Mouse (Mus musculus) c-Kit-positive CD71-negative TER-119-negative erythroid progenitor cells, embryonic 14.5 days (primary cell): ENCODE data around the gene Col11a2.
A peak's percentile ranks its signal among the peaks of the same experiment; 100 is the strongest.
"Not testable (repeated sequence)": the region's sequence is repeated elsewhere in the genome, so short reads cannot be mapped to it uniquely, and the experiment has no call there.

Source experiments
- DNase-seq: peaks from one replicate; pipeline ENCODE4 v3.0.0-alpha.2; 2013; ENCODE audit warnings: low read depth

Col11a2 gene

DNA sequence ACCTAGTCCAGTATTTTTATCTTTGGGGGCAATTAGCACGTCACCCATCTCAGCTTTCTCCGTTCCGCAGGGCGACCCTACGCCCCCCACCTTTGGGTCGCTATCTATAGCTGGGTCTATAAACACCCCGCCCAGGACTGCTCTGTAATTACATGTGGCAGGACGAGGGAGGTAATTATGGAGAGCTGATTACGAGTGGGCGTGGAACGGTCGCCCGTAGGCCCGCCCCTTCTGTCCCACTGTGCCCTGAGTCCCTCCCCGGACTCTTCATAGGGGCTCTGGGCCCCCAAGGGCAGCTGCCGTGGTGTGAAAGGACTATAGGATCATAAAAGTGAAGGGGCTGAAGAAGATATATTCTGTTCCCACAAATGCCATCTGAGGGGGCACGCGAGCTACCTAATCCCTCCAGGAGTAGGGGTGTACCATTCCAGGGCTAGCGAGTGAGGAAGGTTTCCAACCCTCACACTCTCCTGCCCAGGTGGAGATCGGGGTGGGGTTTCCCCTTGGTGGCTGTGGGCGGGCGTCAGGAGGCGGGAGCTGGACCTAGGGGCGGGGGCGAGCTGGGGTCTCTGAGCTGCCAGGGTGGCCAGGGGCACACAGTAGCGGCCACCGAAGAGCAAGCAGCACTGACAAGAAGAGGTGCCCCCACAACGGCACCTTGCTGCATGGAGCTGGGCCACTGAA, at the start of gene Col11a2:
Gene Col11a2, plus strand, starts transcription at position 560 of the 684 bp plus-strand sequence.
- DNase-seq = no peak

DNA sequence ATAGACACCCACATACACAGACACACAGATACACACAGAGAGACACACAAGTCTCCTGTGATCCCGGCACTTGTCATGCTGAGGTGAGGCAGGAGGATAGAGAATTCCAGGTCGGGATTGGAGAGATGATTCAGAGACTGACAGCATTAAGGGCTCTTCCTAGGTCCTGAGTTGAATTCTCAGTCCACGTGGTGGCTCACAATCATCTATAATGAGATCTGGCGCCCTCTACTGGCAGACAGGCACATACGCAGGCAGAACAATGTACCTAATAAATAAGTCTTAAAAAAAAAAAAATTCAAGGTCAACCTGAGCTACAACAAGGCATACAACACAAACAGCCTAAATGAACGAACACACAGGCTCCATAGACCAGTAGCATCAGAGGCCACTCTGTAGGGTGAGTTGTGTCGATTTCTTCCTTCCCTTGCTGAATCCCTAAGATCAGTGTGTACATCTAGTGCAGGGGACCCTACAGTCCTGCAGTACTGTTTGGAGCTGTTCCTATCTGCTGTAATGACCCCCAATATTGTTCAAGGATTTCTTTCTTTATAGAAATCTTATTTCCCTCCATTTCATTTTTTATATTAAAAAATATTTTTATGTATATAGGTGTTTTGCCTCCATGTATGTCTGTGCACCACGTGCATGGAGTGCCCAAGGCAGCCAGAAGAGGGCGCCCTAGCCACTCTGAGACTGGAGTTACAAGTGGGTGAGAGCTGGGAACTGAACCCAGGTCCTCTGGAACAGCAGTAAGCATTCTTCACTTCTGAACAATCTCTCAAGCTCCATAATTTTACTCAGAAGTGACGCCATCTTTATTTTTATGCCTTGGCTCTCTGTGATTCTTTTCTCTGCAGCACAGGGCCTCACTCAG, 47.2 kb upstream of the Col11a2 start:
- peak; percentile 69 for DNase-seq

- DNase-seq = no peak
Observed at GRCm38 (mm10) chr17:33994959-33995358, 44.3 kb upstream of the Col11a2 start.

DNA sequence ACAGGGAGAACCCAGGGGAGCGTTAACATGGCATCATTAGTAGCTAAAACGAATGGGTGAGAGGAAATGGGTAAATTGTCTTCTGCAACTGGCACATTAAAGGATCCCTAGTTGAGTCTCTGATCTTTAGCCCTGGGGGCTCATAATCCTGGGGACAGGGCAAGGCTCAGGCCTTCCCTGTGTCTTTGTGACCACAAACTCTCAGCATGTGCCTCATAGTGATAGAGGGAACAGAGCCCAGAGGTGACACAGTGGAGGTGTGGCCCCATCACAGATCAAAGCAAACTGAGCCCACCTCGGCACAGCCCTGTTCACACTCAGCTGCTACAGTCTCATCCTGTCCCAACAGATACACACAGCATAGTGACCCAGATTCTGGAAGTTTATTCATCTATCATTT, 43.6 kb upstream of the Col11a2 start:
- no peak for DNase-seq

GRCm38 (mm10) chr17:33997025-33997424, 42.2 kb upstream of the Col11a2 start:
- DNase-seq = not testable (repeated sequence)

DNA sequence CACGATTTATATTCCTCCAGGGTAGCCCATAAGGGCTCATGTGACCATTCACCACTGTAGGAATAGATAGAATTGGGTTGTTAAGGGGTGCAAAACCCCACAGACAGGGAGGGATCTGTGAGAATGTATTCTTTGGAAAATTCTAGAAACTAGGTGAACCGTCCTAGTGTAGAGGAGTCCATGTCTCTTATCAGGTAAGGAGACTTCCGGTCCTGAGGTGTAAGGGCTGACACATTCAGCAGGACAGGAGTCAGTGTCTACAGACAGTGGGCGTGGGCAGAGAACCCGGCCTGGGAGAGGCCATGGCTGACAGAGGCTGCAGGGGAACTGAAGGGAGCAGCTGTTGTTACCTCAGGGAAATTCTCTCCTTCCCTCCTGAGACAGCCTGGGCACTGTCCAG, 40.5 kb upstream of the Col11a2 start:
- DNase-seq = not testable (repeated sequence)

DNA sequence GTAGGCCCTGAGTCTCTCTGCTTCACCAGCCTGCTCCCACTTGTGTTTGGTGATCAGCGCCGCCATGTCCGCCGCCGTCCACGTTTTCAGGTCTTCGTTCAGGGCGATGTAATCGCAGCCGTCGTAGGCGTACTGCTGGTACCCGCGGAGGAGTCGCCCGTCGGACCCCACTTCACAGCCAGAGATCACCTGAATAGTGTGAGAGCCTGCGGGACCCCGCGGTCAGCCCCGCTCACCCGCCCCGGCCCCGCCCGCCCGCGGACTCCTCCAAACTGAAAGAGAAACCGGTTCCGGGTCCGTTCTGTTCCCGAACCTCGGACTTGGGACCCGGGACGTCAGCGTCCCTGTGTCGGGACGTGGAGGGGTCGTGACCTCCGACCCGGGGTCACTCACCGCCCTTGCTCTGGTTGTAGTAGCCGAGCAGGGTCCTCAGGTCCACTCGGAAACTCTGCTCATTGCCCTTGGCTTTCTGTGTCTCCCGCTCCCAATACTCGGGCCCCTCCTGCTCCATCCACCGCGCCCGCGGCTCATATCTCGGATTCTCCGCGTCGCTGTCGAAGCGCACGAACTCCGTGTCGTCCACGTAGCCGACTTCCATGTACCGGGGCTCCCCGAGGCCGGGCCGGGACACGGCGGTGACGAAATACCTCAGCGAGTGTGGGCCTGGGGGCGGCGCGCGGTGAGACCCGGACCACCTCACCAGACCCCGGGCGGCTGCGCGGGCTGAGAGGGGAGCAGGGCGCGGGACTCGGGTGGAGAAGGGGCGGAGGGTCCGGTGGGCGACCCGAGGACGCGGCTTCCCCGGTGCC, 39.7 kb upstream of the Col11a2 start:
- no peak for DNase-seq

DNA sequence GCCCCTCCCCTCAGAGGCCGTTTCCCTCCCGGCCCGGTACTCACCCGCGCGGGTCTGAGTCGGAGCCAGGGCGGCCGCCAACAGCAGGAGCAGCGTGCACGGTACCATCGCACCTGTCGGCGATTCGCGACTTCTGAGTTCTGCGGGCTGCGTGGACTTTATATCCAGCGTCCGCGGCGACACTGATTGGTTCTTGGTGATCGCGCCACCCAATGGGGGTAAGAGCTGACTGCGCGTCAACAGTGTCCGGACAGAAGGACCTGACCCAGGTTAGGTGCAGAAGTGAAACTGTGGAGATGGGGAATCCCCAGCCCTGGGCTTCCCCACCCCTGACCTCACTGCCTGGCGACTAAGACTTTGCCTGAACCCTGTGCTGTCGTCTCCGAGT, 39.1 kb upstream of the Col11a2 start, which contains the start of gene H2-K1:
Gene H2-K1, minus strand, starts transcription at position 198 of the 388 bp plus-strand sequence.
- DNase-seq = peak; percentile 92

DNA sequence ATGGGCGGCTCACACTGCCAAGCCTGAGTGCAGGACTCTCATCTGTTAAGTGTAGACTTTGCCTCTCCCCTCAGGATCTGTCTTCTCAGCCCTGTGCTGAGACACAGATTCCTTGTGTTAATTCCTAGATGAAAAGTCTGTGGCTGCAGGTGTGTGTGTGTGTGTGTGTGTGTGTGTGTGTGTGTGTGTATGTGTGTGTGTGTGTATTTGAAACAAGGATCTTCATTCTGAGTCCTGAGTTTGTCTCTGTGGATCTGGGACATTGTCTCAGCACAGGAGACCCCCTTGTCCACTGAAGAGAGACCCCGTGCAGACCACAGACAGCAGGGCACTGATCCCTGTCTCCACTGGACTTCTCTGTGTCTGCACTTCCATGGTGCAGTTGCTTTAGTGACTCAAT, 38.4 kb upstream of the Col11a2 start:
- not testable (repeated sequence) for DNase-seq

GRCm38 (mm10) chr17:34003426-34003825, 35.8 kb upstream of the Col11a2 start:
- no peak for DNase-seq

DNA sequence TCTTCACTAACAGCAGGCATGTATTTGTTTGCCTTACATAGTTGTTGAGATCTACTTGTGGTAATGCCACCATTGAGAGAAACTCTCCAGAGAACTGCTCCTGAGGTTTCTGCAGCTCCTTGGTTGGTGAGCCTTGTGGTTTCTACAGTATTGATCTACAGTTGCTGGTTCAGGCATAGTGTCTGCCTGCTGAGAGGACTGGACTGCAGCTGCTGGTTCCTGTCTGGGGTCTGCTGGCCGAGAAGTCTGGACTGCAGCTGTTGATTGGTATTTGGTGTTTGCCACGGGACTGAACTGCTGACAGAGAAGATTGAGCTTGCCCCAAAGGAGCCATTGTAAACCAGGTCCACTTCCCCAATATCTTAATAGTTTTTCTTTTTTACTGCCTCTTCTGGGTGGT, 32.7 kb upstream of the Col11a2 start:
- DNase-seq = no peak

- DNase-seq = no peak
Observed at GRCm38 (mm10) chr17:34010156-34010555, 29.1 kb upstream of the Col11a2 start.

GRCm38 (mm10) chr17:34013436-34013835, 25.8 kb upstream of the Col11a2 start:
- no peak for DNase-seq

DNA sequence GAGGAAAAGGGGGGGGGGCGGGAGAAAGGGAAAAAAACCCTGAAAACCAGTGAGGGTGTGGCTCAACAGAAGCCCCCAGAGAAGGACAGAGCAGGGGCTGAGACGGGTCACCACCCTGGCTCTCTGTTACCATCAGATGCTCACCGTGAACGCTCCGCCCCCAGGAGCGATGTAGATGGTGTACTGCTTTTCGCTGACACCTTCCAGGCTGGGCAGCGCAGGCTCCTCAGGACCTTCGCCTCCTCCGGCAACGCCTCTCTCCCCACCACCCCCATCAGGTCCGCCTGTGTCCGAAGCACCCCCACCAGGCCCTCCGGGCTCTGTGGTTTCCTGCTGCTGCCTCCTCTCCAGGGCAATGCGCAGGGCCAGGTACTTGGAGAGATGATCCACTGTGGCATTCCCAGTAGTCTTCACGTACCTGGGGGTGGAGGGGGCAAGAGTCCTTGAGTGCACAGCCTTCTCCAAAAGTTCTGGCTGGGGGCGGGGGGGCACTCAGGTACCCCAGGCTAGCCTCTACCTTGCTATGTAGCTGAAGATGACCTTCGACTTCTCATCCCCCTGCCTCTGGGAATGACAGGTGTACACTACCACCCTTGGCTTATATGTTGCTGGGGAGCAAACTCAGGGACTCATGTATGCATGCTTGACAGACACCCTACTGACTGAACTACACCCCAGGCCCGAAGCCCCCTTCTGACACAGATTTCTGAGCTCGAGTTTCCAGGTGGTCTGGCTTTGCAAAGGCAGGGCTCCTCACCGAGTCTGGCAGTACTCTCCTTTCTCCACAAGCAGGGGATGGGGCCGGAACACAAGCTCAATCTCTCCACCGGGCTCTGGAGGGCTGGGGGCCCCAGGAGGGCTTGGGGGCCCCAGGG, 17.5 kb upstream of the Col11a2 start:
- no peak for DNase-seq

DNA sequence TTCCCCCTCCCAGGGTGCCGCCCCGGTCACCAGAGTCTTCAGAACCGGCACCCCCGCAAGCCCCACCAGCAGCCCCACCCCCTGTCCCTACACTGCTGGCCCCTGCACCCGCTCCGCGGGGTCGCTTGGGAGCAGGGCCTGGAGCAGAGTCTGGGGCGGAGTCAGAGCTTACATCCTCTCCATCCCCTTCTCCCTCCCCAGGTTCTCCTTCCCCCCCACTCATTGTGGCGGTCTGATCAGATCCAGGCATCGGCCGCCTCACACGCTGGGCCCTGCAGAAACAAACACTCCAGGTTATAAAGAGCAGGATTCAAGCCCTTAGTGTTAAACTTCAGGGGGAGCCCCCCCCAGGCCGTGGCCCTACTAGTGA, 16.8 kb upstream of the Col11a2 start:
- DNase-seq = no peak

DNA sequence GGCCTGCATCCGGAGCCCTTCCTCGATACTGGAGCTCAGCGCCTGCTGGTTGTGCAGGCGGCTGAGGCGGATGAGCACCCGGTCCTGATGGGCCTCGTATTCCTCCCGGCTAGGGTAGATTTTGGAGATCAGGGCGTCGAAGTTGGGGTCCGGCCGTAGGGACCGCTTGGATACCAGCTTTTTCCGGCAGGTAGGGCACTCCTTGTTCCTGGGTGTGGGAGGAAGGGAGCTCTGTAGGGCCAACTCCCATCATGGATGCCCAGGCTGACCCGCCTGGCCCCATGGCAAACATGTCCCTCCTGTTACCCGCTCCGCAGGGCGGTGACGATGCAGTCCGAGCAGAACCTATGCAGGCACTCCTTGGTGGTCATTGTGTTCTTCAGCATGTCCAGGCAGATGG, 16.2 kb upstream of the Col11a2 start:
- DNase-seq = no peak

DNA sequence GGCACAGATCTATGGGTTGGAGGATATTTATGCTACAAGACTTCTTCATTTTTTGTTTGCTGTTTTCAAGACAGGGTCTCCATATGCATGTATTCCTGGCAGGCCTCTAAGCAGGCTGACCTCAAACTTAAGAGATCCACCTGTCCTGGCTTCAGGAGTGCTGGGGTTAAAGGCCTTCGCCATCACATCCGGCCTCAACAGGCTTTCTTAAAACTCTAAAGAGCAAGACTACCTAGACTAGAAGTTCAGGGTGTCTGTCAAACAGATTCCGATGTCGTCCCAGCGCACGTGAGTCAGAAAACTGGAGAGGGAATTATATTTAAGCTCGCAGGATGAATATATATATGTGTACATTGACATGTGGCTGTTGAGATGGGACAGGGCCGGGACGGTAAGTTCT, 15.6 kb upstream of the Col11a2 start:
- no peak for DNase-seq

- no peak for DNase-seq
Observed at GRCm38 (mm10) chr17:34024317-34024821, 14.9 kb upstream of the Col11a2 start, which contains the start of gene Ring1. TSS of gene Ring1 (minus strand) at chr17:34024680.

DNA sequence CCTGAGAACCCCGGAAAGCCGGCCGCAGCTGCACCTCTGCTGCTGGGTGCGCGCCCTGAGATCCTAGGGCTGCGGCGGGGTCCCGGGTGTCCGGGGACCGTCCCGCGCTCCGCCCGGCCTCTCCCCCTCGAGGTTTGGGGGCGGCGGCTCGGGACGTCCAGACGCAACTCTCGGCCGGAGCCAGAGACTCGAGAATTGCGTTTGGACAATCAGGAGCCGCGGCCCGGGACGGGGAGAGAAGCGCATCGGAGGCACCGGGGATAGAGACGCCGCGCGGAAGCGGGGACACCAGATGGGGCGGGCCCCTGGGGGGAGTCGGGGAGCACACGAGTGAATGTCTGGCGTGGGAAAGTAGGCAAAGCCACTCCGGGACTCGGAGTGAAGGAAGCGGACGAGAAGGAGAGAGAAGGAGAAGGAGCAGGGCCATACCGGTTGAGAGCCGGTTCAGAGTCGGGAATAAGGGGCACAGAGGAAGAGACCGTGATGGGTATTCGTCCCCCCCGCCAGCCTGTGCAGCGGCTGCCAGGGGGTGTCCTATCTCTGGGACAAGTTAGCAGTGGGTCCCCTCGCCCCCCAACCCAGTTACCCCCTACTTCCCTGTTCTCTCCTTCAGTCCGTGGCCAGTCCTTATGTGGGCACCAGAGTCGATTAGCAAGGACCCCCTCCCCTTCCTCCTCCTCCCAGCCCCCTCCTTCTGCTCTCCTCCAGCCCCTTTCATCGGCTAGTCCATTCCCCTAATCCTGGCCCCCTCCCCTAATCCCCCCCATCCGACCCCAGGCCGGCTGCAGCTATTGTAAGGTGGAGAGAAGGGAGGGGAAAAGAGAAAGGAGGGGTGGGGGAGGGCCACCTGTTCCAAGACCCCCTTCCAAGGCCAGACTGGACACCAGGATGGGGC, 14.1 kb upstream of the Col11a2 start:
- no peak for DNase-seq

DNA sequence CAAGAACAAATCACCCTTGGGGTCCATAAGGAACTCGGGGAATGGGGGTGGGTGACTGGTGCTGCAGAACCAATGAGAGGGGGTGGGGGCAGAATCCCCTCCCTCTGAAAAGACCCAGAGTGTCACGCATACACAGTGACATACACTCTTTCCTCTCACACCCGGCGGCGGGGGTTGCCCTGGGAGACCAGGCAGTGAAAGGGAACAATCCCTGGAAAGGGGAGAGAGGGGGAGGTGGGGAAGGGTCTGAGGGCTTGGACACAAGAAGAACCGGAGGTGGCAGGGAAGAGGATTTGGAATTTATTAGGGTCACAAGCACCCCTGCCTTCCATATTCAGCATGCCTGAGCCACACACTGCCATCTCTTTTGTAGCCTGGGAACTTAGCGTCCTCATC, 13.5 kb upstream of the Col11a2 start:
- no peak for DNase-seq
